Mouse (Mus musculus): ENCODE measurements around the gene Nhsl1. TPM values are rescaled to one million over a fixed set of nuclear protein-coding genes. Genes with fewer than 3 reads are reported as not detected.

Nhsl1 gene
- polyA plus RNA-seq, 1 experiment, result 0.20 TPM

DNA sequence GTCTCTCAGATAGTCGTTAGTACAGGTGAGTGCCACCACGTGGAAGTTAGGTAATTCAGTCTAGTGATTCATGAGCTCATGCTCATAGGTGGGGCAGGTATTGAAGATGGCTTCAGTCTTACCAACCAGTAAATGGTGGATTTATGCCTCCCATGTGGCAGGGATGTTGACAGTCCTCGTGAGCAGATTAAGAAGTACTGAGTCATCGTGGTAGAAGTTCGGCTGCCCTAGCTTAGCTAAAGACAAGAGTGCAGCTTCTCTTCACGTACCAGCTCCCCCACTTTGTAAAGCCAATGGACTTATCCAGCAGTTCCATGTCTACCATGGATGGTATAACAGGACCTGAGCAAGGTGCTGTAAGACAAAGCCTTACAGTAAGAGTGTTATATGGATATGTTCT lies 46.6 kb downstream of the Nhsl1 start:
- H3K4me3 ChIP-seq (ENCODE audit: insufficient read depth, low read length), result no peak overlapping the region

DNA sequence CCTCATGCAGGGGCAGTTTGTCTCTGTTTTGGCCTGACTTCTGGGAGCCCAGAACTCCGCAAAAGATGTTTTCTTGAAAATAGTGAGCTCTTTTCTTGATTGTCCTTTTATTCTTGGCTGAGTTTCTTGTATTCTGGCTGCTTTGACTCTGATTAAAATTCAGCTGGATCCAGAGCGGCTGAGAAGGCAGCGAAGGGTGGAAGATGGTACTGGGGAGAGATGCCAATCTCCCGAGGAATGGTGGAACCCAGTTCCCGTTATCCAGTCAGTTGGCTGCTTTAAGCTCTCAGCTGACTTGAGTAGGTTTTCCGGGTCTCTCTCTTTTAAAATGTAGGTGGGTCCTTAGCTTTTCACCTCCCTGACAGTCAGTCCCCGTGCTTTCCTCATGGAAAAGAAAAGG lies 47.9 kb downstream of the Nhsl1 start:
- Histone ChIP-seq H3K4me3 (ENCODE audit: insufficient read depth, low read length) (no peak overlapping the region), H3K4me1 (ENCODE audit: control insufficient read depth, insufficient read depth, low read length) (no peaks in the 10 kb centered on the region), H3K27ac (ENCODE audit: insufficient read depth, low read depth, low read length) (no peak overlapping the region)
- TF ChIP-seq POLR2A (IDR thresholded peaks at IDR 0.05; ENCODE audit: borderline replicate concordance, low read depth, low read length), result no peak
- TF ChIP-seq CTCF (IDR thresholded peaks at IDR 0.05; ENCODE audit: low read depth, low read length), result no peak

More for the DNA sequence above, 46.6 kb downstream of the Nhsl1 start:
- no peak for TF ChIP-seq CTCF (IDR thresholded peaks at IDR 0.05; ENCODE audit: low read depth, low read length)
- no peak for TF ChIP-seq POLR2A (IDR thresholded peaks at IDR 0.05; ENCODE audit: borderline replicate concordance, low read depth, low read length)
- Histone ChIP-seq H3K27ac (ENCODE audit: insufficient read depth, low read depth, low read length) (no peak overlapping the region), H3K4me1 (ENCODE audit: control insufficient read depth, insufficient read depth, low read length) (no peaks in the 10 kb centered on the region)

DNA sequence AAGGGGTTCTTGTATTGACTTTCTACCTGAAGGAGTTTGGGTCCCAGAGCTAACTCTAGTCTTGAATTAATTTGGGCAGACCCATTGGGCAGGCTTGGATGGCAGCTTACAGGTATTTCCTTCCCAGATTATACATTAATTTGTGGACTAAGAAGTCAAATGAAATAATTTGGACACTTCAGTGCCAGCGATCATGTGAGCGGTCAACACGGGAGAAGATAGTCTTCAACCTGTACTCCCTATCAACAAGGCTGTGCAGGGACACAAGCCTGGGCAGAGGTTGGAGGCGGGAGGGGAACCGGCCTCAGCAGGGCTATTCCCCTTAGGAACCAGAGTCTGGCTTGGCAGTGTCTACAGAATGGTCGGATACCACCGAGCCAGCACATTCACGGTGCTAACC lies 49.3 kb downstream of the Nhsl1 start:
- H3K4me3 ChIP-seq (ENCODE audit: insufficient read depth, low read length), result no peak overlapping the region
- TF ChIP-seq POLR2A (IDR thresholded peaks at IDR 0.05; ENCODE audit: borderline replicate concordance, low read depth, low read length) (no peak), CTCF (IDR thresholded peaks at IDR 0.05; ENCODE audit: low read depth, low read length) (no peak)
- no peak overlapping the region for H3K27ac ChIP-seq (ENCODE audit: insufficient read depth, low read depth, low read length)
- no peaks in the 10 kb centered on the region for H3K4me1 ChIP-seq (ENCODE audit: control insufficient read depth, insufficient read depth, low read length)

DNA sequence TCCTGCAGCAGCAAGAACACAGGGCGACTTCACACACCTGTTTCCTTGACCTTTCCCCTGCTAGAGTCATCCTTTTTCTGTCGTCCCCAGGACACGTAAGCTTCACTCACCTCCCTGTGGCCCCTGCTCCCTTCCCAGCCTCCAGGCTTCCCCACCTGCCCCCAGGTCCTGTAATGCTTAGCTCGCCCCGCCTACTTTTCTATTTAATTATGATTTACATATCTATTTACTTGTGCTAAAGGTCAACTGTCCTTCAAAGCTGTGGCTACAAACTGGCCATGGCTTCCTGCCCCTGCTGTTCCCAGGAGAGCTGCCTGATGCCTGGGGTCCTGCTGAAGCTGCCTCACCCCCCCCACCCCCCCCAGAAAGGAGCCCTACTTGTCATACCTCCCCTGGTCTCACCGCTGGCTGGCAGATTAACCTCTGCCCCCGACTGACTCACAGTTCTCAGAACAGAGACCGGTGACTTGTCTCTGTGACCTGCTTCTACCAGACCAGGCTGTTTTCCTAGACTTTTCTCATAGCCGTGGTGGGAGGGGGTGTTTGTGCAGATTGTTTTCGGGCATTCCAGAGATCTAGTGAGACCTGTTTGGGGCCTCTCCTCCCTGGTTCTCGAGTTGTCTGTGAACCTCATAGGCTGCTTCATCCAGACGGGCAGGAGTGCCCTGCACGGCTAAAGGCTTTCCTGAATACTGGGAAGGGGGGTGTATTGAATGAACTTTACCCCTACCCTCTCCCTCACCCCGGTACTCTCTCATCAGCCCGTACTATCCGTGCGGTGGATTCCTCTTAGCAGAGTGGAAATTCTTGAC lies 51.9 kb downstream of the Nhsl1 start:
- Histone ChIP-seq H3K4me3 (ENCODE audit: insufficient read depth, low read length) (no peak overlapping the region), H3K4me1 (ENCODE audit: control insufficient read depth, insufficient read depth, low read length) (no peaks in the 10 kb centered on the region), H3K27ac (ENCODE audit: insufficient read depth, low read depth, low read length) (no peak overlapping the region)
- no peak for TF ChIP-seq CTCF (IDR thresholded peaks at IDR 0.05; ENCODE audit: low read depth, low read length)
- TF ChIP-seq POLR2A (IDR thresholded peaks at IDR 0.05; ENCODE audit: borderline replicate concordance, low read depth, low read length), result no peak

DNA sequence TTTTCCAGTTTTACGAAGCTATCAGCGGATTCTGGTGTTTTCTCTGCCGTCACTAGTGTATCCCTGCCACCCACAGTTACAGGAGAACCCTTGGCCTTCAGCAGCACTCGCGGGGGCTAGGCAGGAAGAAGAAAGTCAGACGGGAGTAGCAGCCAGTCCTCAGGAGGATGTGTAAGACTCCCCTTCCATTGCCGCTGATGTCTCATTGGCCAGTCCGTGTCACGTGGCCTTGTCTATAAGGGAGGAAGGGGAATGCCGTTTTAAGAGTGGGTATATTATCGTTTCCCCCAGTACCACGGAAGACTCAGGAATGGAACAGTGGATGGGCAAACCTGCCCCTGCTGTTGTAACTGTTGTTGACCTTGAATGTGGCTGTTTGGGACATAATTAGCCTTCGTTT lies 53.1 kb downstream of the Nhsl1 start:
- no peak overlapping the region for H3K27ac ChIP-seq (ENCODE audit: insufficient read depth, low read depth, low read length)
- TF ChIP-seq POLR2A (IDR thresholded peaks at IDR 0.05; ENCODE audit: borderline replicate concordance, low read depth, low read length) (no peak), CTCF (IDR thresholded peaks at IDR 0.05; ENCODE audit: low read depth, low read length) (no peak)
- H3K4me3 ChIP-seq (ENCODE audit: insufficient read depth, low read length), result no peak overlapping the region
- H3K4me1 ChIP-seq (ENCODE audit: control insufficient read depth, insufficient read depth, low read length), result no peaks in the 10 kb centered on the region

DNA sequence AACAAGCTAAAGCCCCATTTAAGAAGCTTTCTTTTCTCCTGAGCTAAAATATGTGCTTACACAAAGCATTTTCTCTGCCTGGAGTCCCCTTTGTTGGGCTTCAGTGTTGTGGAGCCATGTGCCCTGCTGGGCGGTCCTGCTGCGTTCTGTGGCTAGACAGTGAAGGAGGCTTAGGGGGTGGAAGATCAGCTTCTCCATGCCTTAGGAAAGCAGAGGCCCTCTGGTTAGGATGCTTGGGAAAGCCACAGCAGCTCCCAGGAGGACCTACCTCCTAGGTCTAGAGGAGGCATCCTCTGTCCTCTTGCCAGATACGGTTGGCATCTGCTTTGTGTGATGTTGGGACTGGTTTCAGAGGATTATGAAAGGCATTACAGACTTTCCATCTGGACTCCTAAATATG lies 56.5 kb downstream of the Nhsl1 start:
- Histone ChIP-seq H3K27ac (ENCODE audit: insufficient read depth, low read depth, low read length) (no peak overlapping the region), H3K4me1 (ENCODE audit: control insufficient read depth, insufficient read depth, low read length) (no peaks in the 10 kb centered on the region), H3K4me3 (ENCODE audit: insufficient read depth, low read length) (no peak overlapping the region)
- TF ChIP-seq POLR2A (IDR thresholded peaks at IDR 0.05; ENCODE audit: borderline replicate concordance, low read depth, low read length) (no peak), CTCF (IDR thresholded peaks at IDR 0.05; ENCODE audit: low read depth, low read length) (no peak)

DNA sequence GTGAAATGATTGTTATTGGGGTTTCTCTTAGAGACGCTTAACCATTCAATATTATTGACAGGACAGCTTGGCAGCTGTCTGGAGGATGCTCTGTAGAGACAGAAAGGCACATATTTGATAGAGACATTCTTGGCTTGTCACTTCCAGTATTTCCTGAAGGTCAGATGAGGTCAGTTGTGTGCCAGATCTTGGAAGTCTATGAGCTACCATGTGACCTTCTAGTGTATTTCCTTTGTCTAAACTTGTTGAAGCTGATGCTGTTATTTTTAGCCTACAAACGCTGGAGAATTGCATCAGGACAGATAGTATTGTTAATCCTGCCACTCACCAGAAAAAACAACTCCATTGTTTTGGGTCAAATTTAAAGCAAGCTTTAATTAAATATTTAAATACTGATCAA lies 66.0 kb downstream of the Nhsl1 start:
- TF ChIP-seq CTCF (IDR thresholded peaks at IDR 0.05; ENCODE audit: low read depth, low read length) (no peak), POLR2A (IDR thresholded peaks at IDR 0.05; ENCODE audit: borderline replicate concordance, low read depth, low read length) (no peak)
- Histone ChIP-seq H3K4me1 (ENCODE audit: control insufficient read depth, insufficient read depth, low read length) (peaks cover 11% of the 10 kb centered on the region), H3K27ac (ENCODE audit: insufficient read depth, low read depth, low read length) (no peak overlapping the region), H3K4me3 (ENCODE audit: insufficient read depth, low read length) (no peak overlapping the region)

DNA sequence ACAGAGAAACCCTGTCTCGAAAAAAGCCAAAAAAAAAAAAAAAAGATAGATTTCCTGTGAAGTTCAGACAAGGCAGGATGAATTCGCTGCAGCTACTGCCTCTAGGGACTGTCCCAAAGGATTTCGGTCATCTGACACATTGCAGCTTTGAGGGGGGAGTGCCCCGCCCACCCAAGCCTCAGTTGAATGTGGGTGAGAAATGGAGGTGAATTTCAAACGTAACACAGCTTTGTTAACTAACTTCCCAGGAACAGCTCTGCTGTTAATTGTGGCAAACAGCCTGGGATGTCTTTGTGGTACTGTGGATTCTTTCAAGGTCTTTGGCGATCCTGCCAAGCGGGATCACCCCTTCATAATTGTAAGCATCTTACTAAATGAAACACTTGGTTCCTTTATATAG lies 67.4 kb downstream of the Nhsl1 start:
- Histone ChIP-seq H3K4me3 (ENCODE audit: insufficient read depth, low read length) (no peak overlapping the region), H3K4me1 (ENCODE audit: control insufficient read depth, insufficient read depth, low read length) (peaks cover 11% of the 10 kb centered on the region), H3K27ac (ENCODE audit: insufficient read depth, low read depth, low read length) (no peak overlapping the region)
- TF ChIP-seq CTCF (IDR thresholded peaks at IDR 0.05; ENCODE audit: low read depth, low read length) (no peak), POLR2A (IDR thresholded peaks at IDR 0.05; ENCODE audit: borderline replicate concordance, low read depth, low read length) (no peak)

DNA sequence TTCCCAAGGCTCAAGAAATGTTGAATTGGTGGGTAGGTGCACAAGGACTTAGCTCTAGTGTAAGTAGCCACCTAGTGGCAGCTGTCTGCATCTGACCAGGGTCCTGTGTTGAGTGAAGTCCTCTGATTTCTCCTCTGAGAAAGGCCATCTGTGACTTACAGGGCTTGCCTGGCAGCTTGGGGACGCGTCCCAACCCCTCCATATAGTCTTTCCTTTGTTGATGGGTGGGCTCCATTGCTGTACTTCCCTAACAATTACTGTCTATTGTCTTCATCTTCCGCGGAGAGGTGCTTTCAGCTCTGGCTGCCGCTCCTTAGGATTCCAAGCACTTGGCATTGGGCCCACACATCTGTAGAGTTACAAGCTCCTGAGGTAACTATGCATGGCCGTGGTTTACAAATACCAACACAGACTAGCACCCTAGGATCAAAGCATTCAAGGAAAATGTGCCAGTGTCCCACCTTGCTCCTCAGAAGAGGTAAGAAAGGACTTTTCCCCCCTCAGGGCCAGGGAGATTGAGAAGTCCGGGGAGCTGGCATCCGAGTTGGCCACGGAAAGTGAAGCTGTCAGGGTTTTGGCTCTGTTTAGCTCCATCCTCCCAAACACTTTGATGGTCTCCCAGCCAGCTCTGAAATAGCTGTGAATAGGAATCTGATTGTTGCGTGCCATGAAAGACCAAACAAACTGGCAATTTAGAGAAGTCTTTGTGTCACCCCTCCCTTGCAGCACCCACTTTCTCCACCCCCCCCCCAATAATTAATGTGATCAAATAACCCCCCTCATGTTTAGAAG lies 70.2 kb downstream of the Nhsl1 start:
- Histone ChIP-seq H3K27ac (ENCODE audit: insufficient read depth, low read depth, low read length) (no peak overlapping the region), H3K4me3 (ENCODE audit: insufficient read depth, low read length) (no peak overlapping the region), H3K4me1 (ENCODE audit: control insufficient read depth, insufficient read depth, low read length) (peaks cover 12% of the 10 kb centered on the region)
- TF ChIP-seq CTCF (IDR thresholded peaks at IDR 0.05; ENCODE audit: low read depth, low read length) (no peak), POLR2A (IDR thresholded peaks at IDR 0.05; ENCODE audit: borderline replicate concordance, low read depth, low read length) (no peak)

DNA sequence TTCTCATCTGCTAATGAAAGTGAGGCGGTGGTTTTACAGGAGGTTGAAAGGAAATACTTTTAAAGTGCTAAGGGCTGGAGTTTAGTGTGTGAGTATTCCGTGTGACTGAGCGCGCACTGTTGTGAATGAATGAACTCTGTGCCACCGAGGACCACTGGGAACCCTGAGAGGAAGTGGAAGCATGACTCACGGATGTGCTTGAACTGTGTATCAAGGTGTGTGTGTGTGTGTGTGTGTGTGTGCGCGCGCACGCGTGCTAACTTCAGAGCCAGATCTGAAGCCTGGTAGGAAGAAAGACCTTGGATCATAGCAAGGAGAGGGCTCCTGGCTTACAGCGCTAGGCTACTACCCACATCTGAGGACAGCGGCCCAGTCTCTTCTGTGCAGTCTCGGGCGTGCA lies 71.2 kb downstream of the Nhsl1 start:
- Histone ChIP-seq H3K4me1 (ENCODE audit: control insufficient read depth, insufficient read depth, low read length) (peaks cover 7% of the 10 kb centered on the region), H3K27ac (ENCODE audit: insufficient read depth, low read depth, low read length) (no peak overlapping the region), H3K4me3 (ENCODE audit: insufficient read depth, low read length) (no peak overlapping the region)
- TF ChIP-seq CTCF (IDR thresholded peaks at IDR 0.05; ENCODE audit: low read depth, low read length) (no peak), POLR2A (IDR thresholded peaks at IDR 0.05; ENCODE audit: borderline replicate concordance, low read depth, low read length) (no peak)
